Mouse (Mus musculus) ES-Bruce4 (cell line): ENCODE data around the gene Colgalt2.

ENCODE experiments used
- CTCF ChIP-seq: IDR thresholded peaks from one replicate; pipeline ENCODE4 v1.8.1; 2011; ENCODE audit warnings: low read depth, low read length
- EP300 ChIP-seq: IDR thresholded peaks from 2 replicates; pipeline ENCODE4 v1.6.1; 2011; ENCODE audit warnings: low read depth, low read length; ENCODE audit not compliant: insufficient read depth
- POLR2A ChIP-seq: IDR thresholded peaks from one replicate; pipeline ENCODE4 v1.8.1; 2011; ENCODE audit warnings: low read length; ENCODE audit not compliant: insufficient read depth

- TF ChIP-seq CTCF (no peak), POLR2A (no peak), EP300 (no peak)
These were observed 34.5 kb downstream of the Colgalt2 start for GRCm38 (mm10) chr1:152434166-152434565.
